Mouse (Mus musculus) liver, adult 2 months (tissue): ENCODE results near the gene Supt5.

Experiments
- CTCF ChIP-seq: fragments of 200-500 bp; IDR thresholded peaks from 2 replicates; pipeline ENCODE4 v1.5.1; 2011; ENCODE audit warnings: low read depth, low read length, control low read depth
- POLR2A ChIP-seq: fragments of 200-500 bp; IDR thresholded peaks from 2 replicates; pipeline ENCODE4 v1.6.1; 2011; ENCODE audit warnings: low read length, control low read depth; ENCODE audit not compliant: insufficient read depth; ENCODE audit errors: extremely low read depth

DNA sequence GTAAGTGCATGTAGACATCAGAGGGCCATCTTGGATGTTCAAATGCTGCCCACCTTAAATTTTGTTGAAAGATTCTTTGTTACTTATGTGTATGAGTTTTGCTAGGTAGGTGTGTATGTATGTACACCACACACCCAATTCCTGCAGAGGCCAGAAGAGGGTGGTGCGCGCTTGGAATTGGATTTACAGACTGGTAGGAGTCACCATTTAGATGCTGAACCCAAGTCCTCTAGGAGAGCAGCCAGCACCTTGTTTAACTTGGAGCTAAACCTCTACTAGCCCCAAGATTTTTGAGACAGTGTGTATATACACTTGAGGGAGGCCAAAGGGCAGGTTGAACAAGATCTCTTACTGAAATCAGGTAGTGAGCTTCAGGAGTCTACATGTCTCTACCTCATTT lies 14.7 kb upstream of the Supt5 start:
- TF ChIP-seq POLR2A (no peak), CTCF (peak; percentile 44; the same call in 1 of the 2 replicates)
